Mouse (Mus musculus) stomach, embryonic 16.5 days (tissue): ENCODE data around the gene Atp5k. TPM values are rescaled to one million over a fixed set of nuclear protein-coding genes. Genes with fewer than 3 reads are reported as not detected.

Experiments
- ATAC-seq: fragments of 200-750 bp; cut with Nextera tagmentation; 2 replicates; pipeline ENCODE4 v1.8.0; 2017; ENCODE audit warnings: moderate number of reproducible peaks, moderate TSS enrichment; ENCODE audit not compliant: insufficient read depth, low FRiP score
- H3K27ac ChIP-seq: fragments of 300-500 bp; sonication (generic); 2 replicates; pipeline ENCODE4 v1.5.1; 2014; ENCODE audit warnings: low read length
- H3K27me3 ChIP-seq: fragments of 300-500 bp; sonication (generic); 2 replicates; pipeline ENCODE4 v1.6.1; 2014; ENCODE audit warnings: low read length, control low read depth, mixed read lengths; ENCODE audit not compliant: control insufficient read depth, insufficient read depth
- H3K36me3 ChIP-seq: fragments of 300-500 bp; sonication (generic); 2 replicates; pipeline ENCODE4 v1.6.1; 2014; ENCODE audit warnings: low read length; ENCODE audit not compliant: control insufficient read depth, insufficient read depth
- H3K4me1 ChIP-seq: fragments of 300-500 bp; sonication (generic); 2 replicates; pipeline ENCODE4 v1.6.1; 2014; ENCODE audit warnings: low read length, control low read depth, mixed read lengths; ENCODE audit not compliant: control insufficient read depth, insufficient read depth
- H3K4me2 ChIP-seq: fragments of 300-500 bp; sonication (generic); 2 replicates; pipeline ENCODE4 v1.6.1; 2014; ENCODE audit warnings: low read depth, low read length, mixed read lengths
- H3K4me3 ChIP-seq: fragments of 300-500 bp; sonication (generic); replicated peaks from 2 replicates; pipeline ENCODE4 v1.5.1; 2014; ENCODE audit warnings: mild to moderate bottlenecking, low read length
- H3K9ac ChIP-seq: fragments of 300-500 bp; sonication (generic); 2 replicates; pipeline ENCODE4 v1.6.1; 2014; ENCODE audit warnings: low read length
- H3K9me3 ChIP-seq: fragments of 300-500 bp; sonication (generic); replicated peaks from 2 replicates; pipeline ENCODE4 v1.6.1; 2016; ENCODE audit warnings: low read length, control low read depth; ENCODE audit not compliant: control insufficient read depth
- WGBS: fragments of 180-500 bp; shearing (Covaris S2); extraction: QIAGEN DNeasy Blood & Tissue Kit; methylation state at CpG from one replicate; pipeline ENCODE4 v1.1.7; 2014; 5-methylcytosine and 5-hydroxymethylcytosine counted together
- polyA plus RNA-seq: library from polyadenylated mRNA; unstranded; fragments of >200 nt; fragmentation: Nextera tagmentation; extraction: Ambion mirVana; gene quantifications from 2 replicates; pipeline ENCODE4 v1.2.1, GENCODE M21; 2015

Gene Atp5k
- polyA plus RNA-seq, 1 experiment from 2014 or later, result 477 TPM

- Histone ChIP-seq H3K27me3 (no peaks in the 10 kb centered on the region), H3K27ac (peak within 1 kb of the TSS; percentile 80), H3K9ac (peak within 1 kb of the TSS; percentile 99), H3K4me2 (peak within 1 kb of the TSS; percentile 99), H3K4me3 (peak within 1 kb of the TSS; percentile 100), H3K36me3 (no peaks in the 10 kb centered on the region), H3K4me1 (peaks cover 29% of the 10 kb centered on the region), H3K9me3 (no peaks in the 10 kb centered on the region)
- ATAC-seq, result peak; percentile 98
- WGBS, result under 1% methylated on average over 58 of the region's 62 CpGs
Measured at GRCm38 (mm10) chr5:108461082-108462065, 27.1 kb upstream of the Atp5k start, which contains the start of gene Pcgf3. Gene Pcgf3 (plus strand): TSS chr5:108461232.

- H3K27me3 ChIP-seq, result no peaks in the 10 kb centered on the region
- peak overlapping the region; percentile 64 for H3K9ac ChIP-seq
- H3K4me1 ChIP-seq, result peaks cover 24% of the 10 kb centered on the region
Measured at GRCm38 (mm10) chr5:108460461-108460860, 26.2 kb upstream of the Atp5k start.

GRCm38 (mm10) chr5:108458706-108459105 is 24.5 kb upstream of the Atp5k start:
- H3K27me3 ChIP-seq, result no peaks in the 10 kb centered on the region
- no peak overlapping the region for H3K9ac ChIP-seq
- no peak overlapping the region for H3K27ac ChIP-seq
- no peaks in the 10 kb centered on the region for H3K36me3 ChIP-seq
- no peak for ATAC-seq
- no peak overlapping the region for H3K4me2 ChIP-seq
- WGBS, result 76% methylated on average over 2 of the region's 2 CpGs
- no peaks in the 10 kb centered on the region for H3K9me3 ChIP-seq
- peaks cover 20% of the 10 kb centered on the region for H3K4me1 ChIP-seq
- no peak overlapping the region for H3K4me3 ChIP-seq

More at GRCm38 (mm10) chr5:108460461-108460860, 26.2 kb upstream of the Atp5k start:
- ATAC-seq, result no peak
- Histone ChIP-seq H3K36me3 (no peaks in the 10 kb centered on the region), H3K9me3 (no peaks in the 10 kb centered on the region), H3K4me3 (peak overlapping the region; percentile 100), H3K4me2 (peak overlapping the region; percentile 78), H3K27ac (no peak overlapping the region)
- 43% methylated on average over 6 of the region's 6 CpGs for WGBS

GRCm38 (mm10) chr5:108454094-108454493 is 19.8 kb upstream of the Atp5k start:
- H3K36me3 ChIP-seq, result no peaks in the 10 kb centered on the region
- 49% methylated on average over 3 of the region's 3 CpGs for WGBS
- no peak for ATAC-seq
- no peaks in the 10 kb centered on the region for H3K27me3 ChIP-seq
- no peak overlapping the region for H3K9ac ChIP-seq
- no peak overlapping the region for H3K4me3 ChIP-seq
- no peaks in the 10 kb centered on the region for H3K9me3 ChIP-seq
- no peak overlapping the region for H3K27ac ChIP-seq
- H3K4me2 ChIP-seq, result no peak overlapping the region
- H3K4me1 ChIP-seq, result no peaks in the 10 kb centered on the region; the same call in 1 of the 2 replicates

- Histone ChIP-seq H3K4me2 (no peak overlapping the region), H3K9ac (no peak overlapping the region), H3K9me3 (no peaks in the 10 kb centered on the region), H3K27me3 (no peaks in the 10 kb centered on the region), H3K27ac (no peak overlapping the region), H3K4me1 (peaks cover 2% of the 10 kb centered on the region; the same call in 1 of the 2 replicates), H3K36me3 (no peaks in the 10 kb centered on the region), H3K4me3 (no peak overlapping the region)
- WGBS, result 63% methylated on average over 1 of the region's 1 CpGs
- no peak for ATAC-seq
Measured at GRCm38 (mm10) chr5:108452422-108452821, 18.2 kb upstream of the Atp5k start.

GRCm38 (mm10) chr5:108451611-108452010 is 17.4 kb upstream of the Atp5k start:
- H3K27ac ChIP-seq, result no peak overlapping the region
- ATAC-seq, result no peak
- no peak overlapping the region for H3K9ac ChIP-seq
- H3K36me3 ChIP-seq, result no peaks in the 10 kb centered on the region
- WGBS, result 74% methylated on average over 1 of the region's 1 CpGs
- no peaks in the 10 kb centered on the region for H3K9me3 ChIP-seq
- H3K4me3 ChIP-seq, result no peak overlapping the region
- no peaks in the 10 kb centered on the region for H3K27me3 ChIP-seq
- peaks cover 2% of the 10 kb centered on the region; the same call in 1 of the 2 replicates for H3K4me1 ChIP-seq
- H3K4me2 ChIP-seq, result no peak overlapping the region

GRCm38 (mm10) chr5:108450837-108451540 is 16.7 kb upstream of the Atp5k start:
- H3K9me3 ChIP-seq, result no peaks in the 10 kb centered on the region
- no peaks in the 10 kb centered on the region for H3K36me3 ChIP-seq
- H3K4me1 ChIP-seq, result peaks cover 2% of the 10 kb centered on the region; the same call in 1 of the 2 replicates
- H3K4me3 ChIP-seq, result no peak overlapping the region
- no peak overlapping the region for H3K9ac ChIP-seq
- 74% methylated on average over 8 of the region's 8 CpGs for WGBS
- ATAC-seq, result no peak
- no peak overlapping the region for H3K27ac ChIP-seq
- H3K27me3 ChIP-seq, result no peaks in the 10 kb centered on the region
- H3K4me2 ChIP-seq, result no peak overlapping the region

- Histone ChIP-seq H3K36me3 (no peaks in the 10 kb centered on the region), H3K4me3 (peak within 1 kb of the TSS; percentile 51), H3K4me1 (peaks cover 2% of the 10 kb centered on the region; the same call in 1 of the 2 replicates), H3K9ac (peak within 1 kb of the TSS; percentile 66), H3K27ac (peak within 1 kb of the TSS; percentile 73), H3K27me3 (no peaks in the 10 kb centered on the region), H3K4me2 (peak within 1 kb of the TSS; percentile 72), H3K9me3 (no peaks in the 10 kb centered on the region)
- peak; percentile 92 for ATAC-seq
- 9% methylated on average over 24 of the region's 24 CpGs for WGBS
Measured at GRCm38 (mm10) chr5:108448785-108449668, 14.8 kb upstream of the Atp5k start, which contains the start of gene Mfsd7a. Gene Mfsd7a (minus strand): TSS chr5:108448891.
